Mouse (Mus musculus): ENCODE results near the gene Mgea5. TPM values are rescaled to one million over a fixed set of nuclear protein-coding genes. Genes with fewer than 3 reads are reported as not detected.

Mgea5 gene
- polyA plus RNA-seq, 1 experiment, result 27.1 TPM

DNA sequence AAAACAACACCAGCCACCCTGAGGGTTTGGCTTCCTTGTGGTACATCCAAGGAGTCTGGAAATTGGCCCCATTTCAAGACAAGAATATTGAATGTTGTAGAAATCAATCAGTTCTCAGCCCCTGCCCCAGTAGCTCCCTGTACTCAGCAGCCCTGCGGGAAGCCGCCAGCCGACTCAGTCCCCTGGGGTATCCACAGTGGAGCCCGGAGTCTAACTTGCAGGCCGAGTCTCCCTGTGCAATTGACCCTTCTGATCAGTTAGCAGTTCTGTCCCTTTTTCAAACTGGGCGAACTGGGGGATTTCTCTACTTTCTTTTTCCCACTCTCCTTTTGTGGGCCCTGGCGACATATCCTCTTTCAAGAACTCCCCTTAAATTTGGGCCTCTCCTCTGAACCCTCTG, 42.8 kb downstream of the Mgea5 start:
- no peak overlapping the region for H3K4me3 ChIP-seq
- H3K36me3 ChIP-seq (ENCODE audit: control insufficient read depth, insufficient read depth), result no peaks in the 10 kb centered on the region
- no peak overlapping the region for H3ac ChIP-seq (ENCODE audit: control insufficient read depth, insufficient read length)
- H3K79me2 ChIP-seq (ENCODE audit: control insufficient read depth, insufficient read depth), result no peaks in the 10 kb centered on the region
- H3K27me3 ChIP-seq (ENCODE audit: control insufficient read depth, insufficient read depth, insufficient read length), result peaks cover 53% of the 10 kb centered on the region
- TF ChIP-seq USF1 (IDR thresholded peaks at IDR 0.05; ENCODE audit: low read depth) (no peak), E2F4 (IDR thresholded peaks at IDR 0.05; ENCODE audit: insufficient read depth) (no peak), SRF (IDR thresholded peaks at IDR 0.05; ENCODE audit: control insufficient read depth, insufficient read length, low read depth) (no peak), POLR2A (IDR thresholded peaks at IDR 0.05; ENCODE audit: insufficient read length, low read depth) (no peak), TCF3 (IDR thresholded peaks at IDR 0.05; ENCODE audit: insufficient read length, low read depth) (no peak), TCF12 (IDR thresholded peaks at IDR 0.05; ENCODE audit: insufficient read depth, poor library complexity, severe bottlenecking) (no peak), POLR2AphosphoS2 (IDR thresholded peaks at IDR 0.05; ENCODE audit: insufficient read length, low read depth) (no peak), MYOG (IDR thresholded peaks at IDR 0.05; ENCODE audit: control insufficient read depth in 1 of 3, insufficient read depth in 1 of 3, insufficient read length in 2 of 3, low read depth in 2 of 3) (no peak), CEBPB (IDR thresholded peaks at IDR 0.05; ENCODE audit: insufficient read depth, poor library complexity, severe bottlenecking) (no peak)
- no peak overlapping the region for H3K4me2 ChIP-seq (ENCODE audit: low read depth)

DNA sequence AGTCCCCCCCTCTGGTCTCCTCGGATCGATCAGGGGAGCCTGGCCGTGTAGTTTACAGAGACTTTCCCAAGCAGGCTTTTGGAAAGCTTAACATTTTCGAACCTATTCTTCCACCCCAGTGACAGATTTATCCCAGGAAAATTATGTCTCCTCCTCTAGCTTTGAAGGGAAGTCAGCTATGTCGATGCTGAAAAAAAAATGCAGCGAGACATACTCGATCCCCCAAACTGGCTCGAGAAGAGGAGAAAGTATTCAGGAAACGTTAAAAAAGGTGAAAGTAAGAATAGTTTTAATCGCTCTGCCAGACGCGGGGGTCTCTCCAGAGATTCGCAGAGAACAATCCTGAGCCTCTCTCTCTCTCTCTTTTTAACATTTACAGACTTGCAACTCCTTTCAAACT, 43.4 kb downstream of the Mgea5 start:
- peaks cover 53% of the 10 kb centered on the region for H3K27me3 ChIP-seq (ENCODE audit: control insufficient read depth, insufficient read depth, insufficient read length)
- TF ChIP-seq TCF3 (IDR thresholded peaks at IDR 0.05; ENCODE audit: insufficient read length, low read depth), result no peak
- TF ChIP-seq POLR2A (IDR thresholded peaks at IDR 0.05; ENCODE audit: insufficient read length, low read depth), result no peak
- TF ChIP-seq CEBPB (IDR thresholded peaks at IDR 0.05; ENCODE audit: insufficient read depth, poor library complexity, severe bottlenecking), result no peak
- TF ChIP-seq TCF12 (IDR thresholded peaks at IDR 0.05; ENCODE audit: insufficient read depth, poor library complexity, severe bottlenecking), result no peak
- no peak for TF ChIP-seq USF1 (IDR thresholded peaks at IDR 0.05; ENCODE audit: low read depth)
- no peak for TF ChIP-seq POLR2AphosphoS2 (IDR thresholded peaks at IDR 0.05; ENCODE audit: insufficient read length, low read depth)
- TF ChIP-seq MYOD1 (IDR thresholded peaks at IDR 0.05; ENCODE audit: control insufficient read depth in 1 of 3, insufficient read length in 2 of 3, low read depth in 2 of 3), result no peak
- TF ChIP-seq REST (IDR thresholded peaks at IDR 0.05; ENCODE audit: insufficient read depth, insufficient read length), result no peak
- no peak for TF ChIP-seq E2F4 (IDR thresholded peaks at IDR 0.05; ENCODE audit: insufficient read depth)
- TF ChIP-seq MAX (IDR thresholded peaks at IDR 0.05; ENCODE audit: low read depth), result no peak
- no peak for TF ChIP-seq SRF (IDR thresholded peaks at IDR 0.05; ENCODE audit: control insufficient read depth, insufficient read length, low read depth)
- no peak for TF ChIP-seq MYOG (IDR thresholded peaks at IDR 0.05; ENCODE audit: control insufficient read depth in 1 of 3, insufficient read depth in 1 of 3, insufficient read length in 2 of 3, low read depth in 2 of 3)
- H3K4me2 ChIP-seq (ENCODE audit: low read depth), result no peak overlapping the region
- H3K4me3 ChIP-seq, result no peak overlapping the region
- no peaks in the 10 kb centered on the region for H3K79me2 ChIP-seq (ENCODE audit: control insufficient read depth, insufficient read depth)
- H3ac ChIP-seq (ENCODE audit: control insufficient read depth, insufficient read length), result no peak overlapping the region
- no peaks in the 10 kb centered on the region for H3K36me3 ChIP-seq (ENCODE audit: control insufficient read depth, insufficient read depth)

DNA sequence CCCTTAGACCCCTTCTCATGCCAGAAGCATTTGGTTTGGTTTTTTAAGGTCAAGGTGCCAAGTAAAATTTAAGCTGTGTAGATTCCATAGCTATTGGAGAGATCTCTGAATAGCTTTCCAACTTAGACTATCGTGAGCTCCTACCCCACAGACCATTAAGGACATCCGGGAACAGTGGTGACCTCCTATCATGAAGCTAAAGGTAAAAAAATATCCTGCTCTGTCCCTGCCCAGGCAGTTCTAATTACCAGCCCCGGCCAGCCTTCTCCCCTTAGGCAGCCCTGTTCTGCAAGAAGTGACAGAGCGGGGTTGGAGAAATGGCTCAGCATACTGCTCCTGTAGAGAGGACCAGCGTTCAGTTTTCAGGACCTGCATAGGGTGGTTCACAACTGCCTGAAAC, 45.1 kb downstream of the Mgea5 start:
- no peak for TF ChIP-seq MAX (IDR thresholded peaks at IDR 0.05; ENCODE audit: low read depth)
- TF ChIP-seq SRF (IDR thresholded peaks at IDR 0.05; ENCODE audit: control insufficient read depth, insufficient read length, low read depth), result no peak
- no peak for TF ChIP-seq TCF3 (IDR thresholded peaks at IDR 0.05; ENCODE audit: insufficient read length, low read depth)
- no peak for TF ChIP-seq MYOG (IDR thresholded peaks at IDR 0.05; ENCODE audit: control insufficient read depth in 1 of 3, insufficient read depth in 1 of 3, insufficient read length in 2 of 3, low read depth in 2 of 3)
- no peak for TF ChIP-seq E2F4 (IDR thresholded peaks at IDR 0.05; ENCODE audit: insufficient read depth)
- TF ChIP-seq CEBPB (IDR thresholded peaks at IDR 0.05; ENCODE audit: insufficient read depth, poor library complexity, severe bottlenecking), result no peak
- no peak for TF ChIP-seq POLR2AphosphoS2 (IDR thresholded peaks at IDR 0.05; ENCODE audit: insufficient read length, low read depth)
- no peak for TF ChIP-seq USF1 (IDR thresholded peaks at IDR 0.05; ENCODE audit: low read depth)
- no peak for TF ChIP-seq MYOD1 (IDR thresholded peaks at IDR 0.05; ENCODE audit: control insufficient read depth in 1 of 3, insufficient read length in 2 of 3, low read depth in 2 of 3)
- TF ChIP-seq REST (IDR thresholded peaks at IDR 0.05; ENCODE audit: insufficient read depth, insufficient read length), result no peak
- TF ChIP-seq POLR2A (IDR thresholded peaks at IDR 0.05; ENCODE audit: insufficient read length, low read depth), result no peak
- no peak for TF ChIP-seq TCF12 (IDR thresholded peaks at IDR 0.05; ENCODE audit: insufficient read depth, poor library complexity, severe bottlenecking)
- Histone ChIP-seq H3K4me3 (no peak overlapping the region), H3ac (ENCODE audit: control insufficient read depth, insufficient read length) (no peak overlapping the region), H3K4me2 (ENCODE audit: low read depth) (no peak overlapping the region), H3K27me3 (ENCODE audit: control insufficient read depth, insufficient read depth, insufficient read length) (peaks cover 58% of the 10 kb centered on the region), H3K79me2 (ENCODE audit: control insufficient read depth, insufficient read depth) (no peaks in the 10 kb centered on the region), H3K36me3 (ENCODE audit: control insufficient read depth, insufficient read depth) (no peaks in the 10 kb centered on the region)

DNA sequence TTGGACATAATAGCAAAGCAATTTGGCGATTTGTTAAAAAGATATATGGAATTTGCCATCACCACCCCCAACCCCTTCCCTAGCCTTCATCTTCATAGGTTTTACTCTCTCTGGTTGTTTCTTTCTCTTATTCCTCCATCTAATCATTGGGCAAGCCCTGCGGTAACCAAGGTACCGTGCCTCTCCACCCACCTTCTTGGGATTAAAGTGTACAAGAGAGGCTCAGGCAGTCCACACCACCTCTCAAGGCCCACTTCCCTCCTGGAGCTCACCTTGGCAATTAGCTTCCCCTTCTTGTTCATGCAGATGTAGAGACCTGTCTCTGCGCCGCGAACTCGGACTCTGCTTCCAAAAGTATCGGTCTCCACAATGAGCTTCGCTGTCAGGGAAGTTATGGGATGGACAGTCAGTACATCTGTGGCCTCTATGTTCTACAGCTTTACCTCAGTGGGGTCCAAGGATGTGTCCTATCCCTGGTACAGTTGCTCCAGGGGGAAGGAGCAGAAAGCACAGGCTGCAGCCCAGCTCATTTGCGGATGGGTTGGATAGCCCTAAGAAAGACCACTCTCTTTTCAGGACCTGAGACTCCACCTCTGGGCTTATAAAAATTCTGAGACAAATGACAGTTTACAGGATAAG, 45.7 kb downstream of the Mgea5 start:
- no peak overlapping the region for H3K4me2 ChIP-seq (ENCODE audit: low read depth)
- H3K27me3 ChIP-seq (ENCODE audit: control insufficient read depth, insufficient read depth, insufficient read length), result peaks cover 58% of the 10 kb centered on the region
- H3ac ChIP-seq (ENCODE audit: control insufficient read depth, insufficient read length), result no peak overlapping the region
- no peaks in the 10 kb centered on the region for H3K36me3 ChIP-seq (ENCODE audit: control insufficient read depth, insufficient read depth)
- H3K4me3 ChIP-seq, result no peak overlapping the region
- TF ChIP-seq MYOG (IDR thresholded peaks at IDR 0.05; ENCODE audit: control insufficient read depth in 1 of 3, insufficient read depth in 1 of 3, insufficient read length in 2 of 3, low read depth in 2 of 3) (no peak), REST (IDR thresholded peaks at IDR 0.05; ENCODE audit: insufficient read depth, insufficient read length) (no peak), CEBPB (IDR thresholded peaks at IDR 0.05; ENCODE audit: insufficient read depth, poor library complexity, severe bottlenecking) (no peak), MYOD1 (IDR thresholded peaks at IDR 0.05; ENCODE audit: control insufficient read depth in 1 of 3, insufficient read length in 2 of 3, low read depth in 2 of 3) (no peak), E2F4 (IDR thresholded peaks at IDR 0.05; ENCODE audit: insufficient read depth) (no peak), TCF12 (IDR thresholded peaks at IDR 0.05; ENCODE audit: insufficient read depth, poor library complexity, severe bottlenecking) (no peak), MAX (IDR thresholded peaks at IDR 0.05; ENCODE audit: low read depth) (no peak), TCF3 (IDR thresholded peaks at IDR 0.05; ENCODE audit: insufficient read length, low read depth) (no peak), POLR2AphosphoS2 (IDR thresholded peaks at IDR 0.05; ENCODE audit: insufficient read length, low read depth) (no peak), USF1 (IDR thresholded peaks at IDR 0.05; ENCODE audit: low read depth) (no peak), SRF (IDR thresholded peaks at IDR 0.05; ENCODE audit: control insufficient read depth, insufficient read length, low read depth) (no peak), POLR2A (IDR thresholded peaks at IDR 0.05; ENCODE audit: insufficient read length, low read depth) (no peak)
- no peaks in the 10 kb centered on the region for H3K79me2 ChIP-seq (ENCODE audit: control insufficient read depth, insufficient read depth)
